Mouse (Mus musculus) testis, adult 2 months (tissue): ENCODE data around the gene Mapk8ip1. TPM values are rescaled to one million over a fixed set of nuclear protein-coding genes. Genes with fewer than 3 reads are reported as not detected.

Source experiments
- H3K27ac ChIP-seq: fragments of 200-500 bp; 2 replicates; pipeline ENCODE4 v1.5.1; 2012; ENCODE audit warnings: low read depth, low read length; ENCODE audit not compliant: control insufficient read depth, insufficient read depth
- H3K27me3 ChIP-seq: fragments of 200-500 bp; 2 replicates; pipeline ENCODE4 v1.6.1; 2012; ENCODE audit warnings: mild to moderate bottlenecking, low read length, moderate library complexity; ENCODE audit not compliant: control insufficient read depth, insufficient read depth
- H3K36me3 ChIP-seq: fragments of 200-500 bp; 2 replicates; pipeline ENCODE4 v1.6.1; 2012; ENCODE audit warnings: mild to moderate bottlenecking, low read length; ENCODE audit not compliant: control insufficient read depth, insufficient read depth
- H3K4me1 ChIP-seq: fragments of 200-500 bp; 2 replicates; pipeline ENCODE4 v1.6.1; 2012; ENCODE audit warnings: low read length; ENCODE audit not compliant: control insufficient read depth, insufficient read depth
- H3K4me3 ChIP-seq: fragments of 200-500 bp; 2 replicates; pipeline ENCODE4 v1.5.1; 2012; ENCODE audit warnings: low read depth, mild to moderate bottlenecking, low read length, moderate library complexity, mixed read lengths; ENCODE audit not compliant: control insufficient read depth
- CTCF ChIP-seq: fragments of 200-500 bp; IDR thresholded peaks from 2 replicates; pipeline ENCODE4 v1.5.1; 2012; ENCODE audit warnings: low read depth, mild to moderate bottlenecking, inconsistent platforms, low read length, moderate library complexity; ENCODE audit not compliant: control insufficient read depth, insufficient read depth, insufficient replicate concordance
- POLR2A ChIP-seq: fragments of 200-500 bp; IDR thresholded peaks from 2 replicates; pipeline ENCODE4 v1.6.1; 2012; ENCODE audit warnings: low read depth, mild to moderate bottlenecking, inconsistent platforms, low read length, moderate library complexity; ENCODE audit not compliant: control insufficient read depth
- polyA plus RNA-seq: library from polyadenylated mRNA; depleted of rRNA; stranded (reverse); fragments of >200 nt; gene quantifications from 2 replicates; pipeline ENCODE4 v1.2.3, GENCODE M21; 2012

Gene Mapk8ip1
- polyA plus RNA-seq, 1 experiment = 23.2 TPM

DNA sequence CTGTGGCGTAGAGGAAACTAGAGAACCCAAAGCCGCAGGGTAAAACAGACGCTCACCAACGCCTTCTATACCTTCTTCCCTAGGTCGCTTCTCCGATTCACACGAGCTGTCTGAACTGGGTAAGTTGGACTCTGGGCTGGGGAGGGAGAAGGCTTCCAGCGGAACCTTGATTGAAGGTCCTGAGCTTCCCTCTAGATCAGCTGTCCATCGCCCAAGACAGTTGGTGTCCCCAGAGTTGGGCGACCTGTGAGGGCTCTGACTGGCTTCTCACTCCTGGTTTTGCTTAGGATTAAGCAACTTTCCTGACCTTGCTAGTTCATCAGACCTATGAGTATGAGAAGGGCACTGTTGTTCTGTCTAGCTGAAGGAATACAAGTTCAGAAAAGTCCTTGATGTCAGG is 25.3 kb downstream of the Mapk8ip1 start:
- no peaks in the 10 kb centered on the region for H3K27me3 ChIP-seq
- peak overlapping the region; percentile 2; the same call in 1 of the 2 replicates for H3K27ac ChIP-seq
- H3K4me3 ChIP-seq = peak overlapping the region; percentile 90
- no peaks in the 10 kb centered on the region; the same call in 1 of the 2 replicates for H3K36me3 ChIP-seq
- H3K4me1 ChIP-seq = peaks cover 23% of the 10 kb centered on the region
- no peak for TF ChIP-seq POLR2A
- no peak for TF ChIP-seq CTCF

GRCm38 (mm10) chr2:92375099-92375623 is 25.9 kb downstream of the Mapk8ip1 start:
- peak overlapping the region; percentile 90 for H3K4me3 ChIP-seq
- H3K4me1 ChIP-seq = peaks cover 27% of the 10 kb centered on the region
- no peaks in the 10 kb centered on the region for H3K27me3 ChIP-seq
- H3K36me3 ChIP-seq = no peaks in the 10 kb centered on the region; the same call in 1 of the 2 replicates
- TF ChIP-seq POLR2A (peak; percentile 55; the same call in 1 of the 2 replicates), CTCF (no peak)
- peak overlapping the region; percentile 83 for H3K27ac ChIP-seq

GRCm38 (mm10) chr2:92374514-92374913 is 26.5 kb downstream of the Mapk8ip1 start, which contains the start of the genes Pex16 and Large2:
Gene Pex16 (plus strand): TSS chr2:92374676.
Gene Large2 (minus strand): TSS chr2:92374869.
- peaks cover 28% of the 10 kb centered on the region for H3K4me1 ChIP-seq
- H3K27ac ChIP-seq = peak within 1 kb of the TSS; percentile 83
- H3K36me3 ChIP-seq = no peaks in the 10 kb centered on the region; the same call in 1 of the 2 replicates
- TF ChIP-seq POLR2A = no peak
- TF ChIP-seq CTCF = no peak
- H3K4me3 ChIP-seq = peak within 1 kb of the TSS; percentile 90
- H3K27me3 ChIP-seq = no peaks in the 10 kb centered on the region

GRCm38 (mm10) chr2:92373437-92373813 is 27.6 kb downstream of the Mapk8ip1 start:
- H3K4me3 ChIP-seq = peak overlapping the region; percentile 90
- H3K27ac ChIP-seq = no peak overlapping the region
- TF ChIP-seq POLR2A = no peak
- no peak for TF ChIP-seq CTCF
- no peaks in the 10 kb centered on the region; the same call in 1 of the 2 replicates for H3K36me3 ChIP-seq
- H3K4me1 ChIP-seq = peaks cover 28% of the 10 kb centered on the region
- H3K27me3 ChIP-seq = no peaks in the 10 kb centered on the region

DNA sequence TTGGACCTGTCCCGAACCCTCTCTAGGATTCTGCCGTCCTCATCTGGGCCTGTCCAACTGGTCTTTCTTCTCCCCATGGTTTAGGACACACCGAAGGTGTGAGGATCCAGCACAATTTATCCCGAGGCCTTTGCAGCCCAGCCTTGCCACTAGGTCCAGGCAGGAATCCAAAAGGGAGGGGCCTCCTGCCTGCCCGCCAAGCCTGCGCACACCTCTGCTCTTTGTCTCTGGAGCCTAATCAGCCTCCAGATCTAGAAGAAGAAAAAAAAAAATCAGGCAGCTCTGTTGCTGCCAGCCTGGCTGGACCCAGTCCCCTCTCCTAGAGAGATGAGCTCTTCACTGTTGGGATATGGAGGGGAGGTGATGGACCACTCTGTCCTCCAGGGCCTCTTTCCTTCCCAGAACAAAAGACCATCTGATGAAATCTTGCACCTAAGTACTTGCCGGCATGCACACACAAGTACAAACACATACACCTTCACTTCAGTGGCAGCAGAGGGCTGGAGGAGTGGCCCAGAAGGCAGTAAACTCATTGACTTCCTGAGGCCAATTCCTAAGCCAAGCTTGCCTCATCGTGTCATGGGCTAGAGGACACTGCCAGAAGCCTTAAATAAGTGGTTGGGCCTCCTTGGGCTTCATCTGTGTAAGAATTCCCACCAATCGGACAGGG is 28.2 kb downstream of the Mapk8ip1 start:
- H3K36me3 ChIP-seq = no peaks in the 10 kb centered on the region
- TF ChIP-seq POLR2A (no peak), CTCF (no peak)
- peaks cover 28% of the 10 kb centered on the region for H3K4me1 ChIP-seq
- H3K4me3 ChIP-seq = peak overlapping the region; percentile 90
- H3K27ac ChIP-seq = no peak overlapping the region
- no peaks in the 10 kb centered on the region for H3K27me3 ChIP-seq

- TF ChIP-seq POLR2A = no peak
- TF ChIP-seq CTCF = no peak
- no peak overlapping the region for H3K27ac ChIP-seq
- H3K36me3 ChIP-seq = no peaks in the 10 kb centered on the region
- peaks cover 29% of the 10 kb centered on the region for H3K4me1 ChIP-seq
- peak overlapping the region; percentile 90 for H3K4me3 ChIP-seq
- no peaks in the 10 kb centered on the region for H3K27me3 ChIP-seq
Observed at GRCm38 (mm10) chr2:92371971-92372690, 28.9 kb downstream of the Mapk8ip1 start.
